Mouse (Mus musculus) midbrain, embryonic 10.5 days (tissue): ENCODE measurements around the gene Arhgap10. TPM values are rescaled to one million over a fixed set of nuclear protein-coding genes. Genes with fewer than 3 reads are reported as not detected.
A peak's percentile ranks its signal among the peaks of the same experiment; 100 is the strongest.

Source experiments
- DNase-seq: peaks from one replicate; pipeline ENCODE4 v3.0.0-alpha.2; 2017; ENCODE audit warnings: low spot score
- H3K27ac ChIP-seq: fragments of 300-500 bp; sonication (generic); replicated peaks from 2 replicates; pipeline ENCODE4 v1.5.1; 2016; ENCODE audit warnings: mild to moderate bottlenecking
- H3K27me3 ChIP-seq: fragments of 300-500 bp; sonication (generic); 2 replicates; pipeline ENCODE4 v1.6.1; 2016; ENCODE audit warnings: low read depth, mild to moderate bottlenecking; ENCODE audit not compliant: poor library complexity, severe bottlenecking
- H3K36me3 ChIP-seq: fragments of 300-500 bp; sonication (generic); 2 replicates; pipeline ENCODE4 v1.6.1; 2016; ENCODE audit warnings: mild to moderate bottlenecking, moderate library complexity
- H3K4me1 ChIP-seq: fragments of 300-500 bp; sonication (generic); 2 replicates; pipeline ENCODE4 v1.6.1; 2016
- H3K4me3 ChIP-seq: fragments of 300-500 bp; sonication (generic); 2 replicates; pipeline ENCODE4 v1.5.1; 2016; ENCODE audit warnings: mild to moderate bottlenecking, moderate library complexity
- H3K9me3 ChIP-seq: fragments of 300-500 bp; sonication (generic); replicated peaks from 2 replicates; pipeline ENCODE4 v1.6.1; 2016; ENCODE audit warnings: mild to moderate bottlenecking
- WGBS: fragments of 180-500 bp; shearing (Covaris S2); methylation state at CpG from one replicate; pipeline ENCODE4 v1.1.7; 2016; 5-methylcytosine and 5-hydroxymethylcytosine counted together
- polyA plus RNA-seq: library from polyadenylated mRNA; unstranded; fragments of >200 nt; fragmentation: Nextera tagmentation; extraction: Ambion mirVana; gene quantifications from 2 replicates; pipeline ENCODE4 v1.2.1, GENCODE M21; 2016

The Arhgap10 gene
- polyA plus RNA-seq, 1 experiment from 2014 or later, result 16.5 TPM

DNA sequence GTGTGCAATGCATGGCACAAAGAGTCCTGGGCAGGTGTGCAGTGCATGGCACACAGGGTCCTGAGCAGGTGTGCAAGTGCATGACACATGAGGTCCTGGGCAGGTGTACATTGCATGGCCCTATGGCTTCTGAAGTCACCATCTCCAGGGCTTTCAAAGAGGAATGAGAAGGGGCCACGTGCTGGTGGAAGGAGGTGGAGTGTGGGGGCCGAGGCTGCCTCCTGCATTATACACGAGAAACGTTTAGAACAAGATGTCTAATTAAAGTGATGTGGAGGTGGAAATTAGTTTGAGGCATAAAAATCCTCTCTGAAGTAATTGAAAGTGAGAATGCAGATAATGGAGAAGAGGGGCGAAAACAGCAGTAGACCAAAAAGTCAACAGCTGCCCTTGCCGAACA, 93.9 kb downstream of the Arhgap10 start:
- peaks cover 4% of the 10 kb centered on the region; the same call in 1 of the 2 replicates for H3K4me1 ChIP-seq
- H3K27me3 ChIP-seq, result no peaks in the 10 kb centered on the region
- DNase-seq, result no peak
- no peak overlapping the region for H3K27ac ChIP-seq
- no peaks in the 10 kb centered on the region for H3K36me3 ChIP-seq
- 82% methylated on average over 4 of the region's 6 CpGs for WGBS
- H3K4me3 ChIP-seq, result no peak overlapping the region
- no peaks in the 10 kb centered on the region for H3K9me3 ChIP-seq

DNA sequence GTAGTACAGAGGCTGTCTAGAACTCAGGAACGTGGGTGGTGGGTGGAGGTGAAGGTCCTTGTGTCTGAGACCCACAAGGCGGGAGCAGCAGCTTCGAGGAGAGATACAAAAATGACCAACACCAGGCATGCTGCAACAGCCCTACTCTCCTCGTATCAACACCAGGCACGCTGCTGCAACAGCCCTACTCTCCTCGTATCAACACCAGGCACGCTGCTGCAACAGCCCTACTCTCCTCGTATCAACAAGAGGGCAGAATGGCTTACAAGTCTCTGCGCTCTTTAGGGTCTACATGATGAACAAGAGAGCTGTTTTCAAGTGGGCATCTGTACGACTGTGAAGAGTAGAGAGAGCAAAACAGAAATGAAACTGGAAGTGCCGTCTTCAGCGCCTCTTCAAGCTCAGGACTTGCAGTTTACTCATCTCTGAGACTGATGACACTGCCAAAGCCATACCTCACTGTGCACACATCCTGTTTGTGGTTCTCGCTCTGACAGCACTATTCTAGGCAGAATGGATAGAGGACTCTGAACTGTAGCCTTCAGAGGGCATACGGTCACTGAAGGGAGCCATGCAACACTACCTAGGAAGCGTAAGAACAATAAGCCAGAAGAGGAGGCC, 95.0 kb downstream of the Arhgap10 start:
- no peak for DNase-seq

DNA sequence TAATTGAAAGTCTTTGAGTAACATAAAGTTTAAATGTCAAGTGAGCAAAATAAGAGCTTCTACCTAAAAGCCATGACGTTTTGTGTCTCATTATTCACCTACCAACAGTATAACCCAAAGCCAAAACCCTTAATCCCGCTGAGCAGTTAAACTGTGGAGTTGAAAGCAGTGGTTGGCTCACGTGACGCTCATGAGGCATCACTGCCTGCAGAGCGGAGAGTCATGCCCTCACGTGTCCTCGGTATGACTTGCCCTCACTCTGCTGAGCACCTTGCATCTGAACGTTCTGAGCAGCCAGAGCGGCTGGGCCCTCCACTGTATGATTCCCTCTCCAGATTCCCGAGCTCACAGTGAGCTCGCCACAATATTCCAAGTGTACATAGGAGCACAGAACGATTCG, 96.2 kb downstream of the Arhgap10 start:
- Histone ChIP-seq H3K27me3 (no peaks in the 10 kb centered on the region), H3K27ac (no peak overlapping the region), H3K36me3 (no peaks in the 10 kb centered on the region), H3K4me1 (peaks cover 7% of the 10 kb centered on the region; the same call in 1 of the 2 replicates), H3K4me3 (no peak overlapping the region), H3K9me3 (no peaks in the 10 kb centered on the region)
- DNase-seq, result no peak
- 93% methylated on average over 13 of the region's 13 CpGs for WGBS

More for the DNA sequence above, 95.0 kb downstream of the Arhgap10 start:
- H3K4me3 ChIP-seq, result no peak overlapping the region
- no peak overlapping the region for H3K27ac ChIP-seq
- peaks cover 4% of the 10 kb centered on the region; the same call in 1 of the 2 replicates for H3K4me1 ChIP-seq
- 88% methylated on average over 15 of the region's 15 CpGs for WGBS
- H3K36me3 ChIP-seq, result no peaks in the 10 kb centered on the region
- no peaks in the 10 kb centered on the region for H3K9me3 ChIP-seq
- no peaks in the 10 kb centered on the region for H3K27me3 ChIP-seq

DNA sequence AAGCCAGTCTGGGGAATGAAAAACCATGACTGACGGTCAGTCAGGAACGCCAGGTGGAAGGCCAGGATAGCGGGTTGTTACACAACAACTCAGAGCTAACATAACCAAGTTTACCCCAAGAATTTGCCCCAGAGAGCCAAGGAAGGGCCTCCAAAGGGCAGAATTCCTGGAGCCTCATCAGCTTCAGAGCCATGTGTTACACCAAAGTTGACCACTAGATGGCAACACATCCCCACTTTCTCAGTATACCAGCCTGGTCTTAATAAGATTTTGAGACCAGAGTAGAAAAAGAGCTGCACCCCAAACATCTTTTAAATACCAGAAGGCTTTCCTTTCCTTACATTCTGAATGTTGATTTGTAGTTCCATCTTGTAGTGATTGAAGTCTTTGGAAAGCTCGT, 98.0 kb downstream of the Arhgap10 start:
- WGBS, result 49% methylated on average over 4 of the region's 4 CpGs
- H3K4me1 ChIP-seq, result peaks cover 8% of the 10 kb centered on the region; the same call in 1 of the 2 replicates
- no peaks in the 10 kb centered on the region for H3K27me3 ChIP-seq
- H3K27ac ChIP-seq, result no peak overlapping the region
- no peaks in the 10 kb centered on the region for H3K36me3 ChIP-seq
- peak; percentile 46 for DNase-seq
- no peak overlapping the region for H3K4me3 ChIP-seq
- H3K9me3 ChIP-seq, result no peaks in the 10 kb centered on the region

DNA sequence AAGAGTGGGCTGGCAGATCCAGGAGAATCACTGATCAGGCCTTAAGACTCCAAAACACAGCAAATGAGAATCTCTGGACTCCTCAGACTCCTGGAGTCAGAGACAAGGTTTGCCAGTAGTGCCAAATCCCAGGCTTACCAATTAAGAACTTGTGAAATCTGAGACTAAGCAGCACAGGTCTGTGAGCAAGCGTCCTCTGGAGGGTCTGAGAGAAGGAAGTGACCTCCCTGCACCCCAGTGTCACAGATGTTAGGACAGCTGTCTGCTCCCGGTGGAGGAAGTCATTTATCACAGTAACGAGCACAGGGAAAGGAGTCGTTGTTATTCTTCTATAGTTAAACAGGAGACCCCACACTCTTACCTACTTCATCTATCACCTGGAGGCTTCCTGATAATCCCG, 101.0 kb downstream of the Arhgap10 start:
- H3K4me3 ChIP-seq, result no peak overlapping the region
- no peaks in the 10 kb centered on the region for H3K27me3 ChIP-seq
- 40% methylated on average over 5 of the region's 5 CpGs for WGBS
- no peak overlapping the region for H3K27ac ChIP-seq
- no peaks in the 10 kb centered on the region for H3K9me3 ChIP-seq
- H3K36me3 ChIP-seq, result peaks cover 8% of the 10 kb centered on the region
- no peak for DNase-seq
- H3K4me1 ChIP-seq, result 0 out of 2 replicates have a peak, but pooled peaks cover 4% of the 10 kb centered on the region

DNA sequence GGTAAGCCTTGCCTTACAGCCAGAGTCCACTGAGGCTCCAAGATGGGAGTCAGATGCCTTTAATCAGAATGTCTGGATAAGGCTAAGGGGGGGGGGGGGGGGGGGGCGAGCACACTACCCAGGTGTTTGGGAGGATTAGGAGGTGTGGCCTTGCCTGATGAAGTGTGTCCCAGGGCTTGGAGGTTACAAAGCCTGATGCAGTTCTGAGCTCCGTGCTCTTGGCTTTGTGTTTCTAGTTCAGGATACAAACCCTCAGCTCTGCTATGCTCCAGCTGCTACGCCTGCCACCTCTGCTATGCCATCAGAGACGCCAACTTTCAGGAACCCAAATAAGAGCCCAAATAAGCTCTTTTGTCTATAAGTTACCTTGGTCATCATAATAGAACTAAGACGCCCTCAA, 101.7 kb downstream of the Arhgap10 start:
- no peak for DNase-seq
- 0 out of 2 replicates have a peak, but pooled peaks cover 4% of the 10 kb centered on the region for H3K4me1 ChIP-seq
- H3K27ac ChIP-seq, result no peak overlapping the region
- peaks cover 14% of the 10 kb centered on the region for H3K36me3 ChIP-seq
- no peaks in the 10 kb centered on the region for H3K9me3 ChIP-seq
- H3K27me3 ChIP-seq, result no peaks in the 10 kb centered on the region
- H3K4me3 ChIP-seq, result no peak overlapping the region
- 68% methylated on average over 4 of the region's 5 CpGs for WGBS

DNA sequence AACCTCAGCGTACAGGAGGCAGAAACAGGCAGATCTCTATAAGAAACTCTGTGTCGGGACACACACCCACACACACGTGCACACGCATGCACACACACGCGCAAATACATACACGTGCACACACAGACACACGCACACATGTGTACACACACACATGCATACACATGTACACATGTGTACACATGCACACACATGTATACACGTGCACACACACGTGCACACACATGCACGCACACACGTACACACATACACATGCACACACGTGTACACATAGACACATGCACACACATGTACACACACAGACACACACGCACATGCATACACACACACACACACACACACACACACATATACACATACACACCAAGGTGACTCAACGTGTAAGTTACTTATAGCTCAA, 106.5 kb downstream of the Arhgap10 start:
- Histone ChIP-seq H3K27ac (no peak overlapping the region), H3K9me3 (no peaks in the 10 kb centered on the region), H3K27me3 (no peaks in the 10 kb centered on the region), H3K36me3 (peaks cover 23% of the 10 kb centered on the region), H3K4me3 (no peak overlapping the region), H3K4me1 (peaks cover 6% of the 10 kb centered on the region)
- WGBS, result 95% methylated on average over 15 of the region's 15 CpGs
- DNase-seq, result no peak

DNA sequence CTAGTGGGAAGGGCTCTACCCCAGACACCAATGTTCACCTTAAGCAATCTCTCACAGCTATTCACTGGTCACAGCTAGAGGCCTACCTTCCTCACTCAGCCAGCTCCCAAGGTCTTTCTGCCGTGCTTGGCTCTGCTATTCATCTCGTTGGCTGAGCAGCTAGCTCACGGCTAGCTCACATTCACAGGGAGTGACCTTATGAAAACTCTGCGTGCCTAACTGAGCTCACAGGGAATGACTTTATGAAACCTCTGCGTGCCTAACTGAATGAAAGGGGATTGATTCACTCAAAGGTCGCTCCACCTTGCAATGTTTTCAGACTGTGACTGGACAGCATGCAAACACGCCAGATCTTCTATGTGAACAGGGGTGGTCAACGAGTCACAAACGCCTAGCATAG, 107.4 kb downstream of the Arhgap10 start:
- Histone ChIP-seq H3K36me3 (peaks cover 23% of the 10 kb centered on the region), H3K4me1 (peaks cover 8% of the 10 kb centered on the region), H3K9me3 (no peaks in the 10 kb centered on the region), H3K27ac (no peak overlapping the region), H3K4me3 (no peak overlapping the region), H3K27me3 (no peaks in the 10 kb centered on the region)
- WGBS, result 87% methylated on average over 9 of the region's 9 CpGs
- no peak for DNase-seq

DNA sequence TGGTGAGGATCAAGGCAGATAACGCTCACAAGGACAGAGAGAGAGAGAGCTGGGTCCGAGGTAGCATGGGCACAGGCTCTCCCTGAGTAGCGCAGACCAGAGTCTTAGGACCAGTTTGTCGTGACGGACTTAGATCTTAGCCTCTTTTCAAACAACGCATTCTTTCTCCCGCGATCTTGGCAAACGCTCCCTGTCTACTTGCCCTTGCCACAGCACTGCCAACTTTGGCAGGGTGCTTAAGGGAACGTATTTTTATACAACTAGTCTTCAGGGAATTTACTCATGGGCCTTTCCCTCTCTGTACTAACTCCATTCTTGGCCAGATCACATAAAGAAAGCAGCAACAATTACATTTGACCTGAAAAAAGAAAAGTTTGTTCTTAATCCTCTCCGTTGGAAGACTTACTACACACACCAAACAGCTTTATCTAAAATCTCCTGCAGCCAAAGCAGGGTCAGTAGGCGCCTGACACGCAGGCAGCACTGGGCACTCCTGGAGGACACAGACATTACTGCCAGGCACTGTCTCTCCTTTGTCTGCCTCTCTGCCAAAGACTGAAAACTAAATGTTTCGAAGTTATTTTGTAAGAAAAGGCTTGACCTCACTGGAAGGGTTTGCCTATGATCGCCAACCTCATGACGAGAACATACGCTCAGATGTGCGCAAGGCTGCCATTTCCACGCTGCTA, 109.1 kb downstream of the Arhgap10 start:
- Histone ChIP-seq H3K4me1 (peaks cover 8% of the 10 kb centered on the region), H3K27ac (no peak overlapping the region), H3K4me3 (no peak overlapping the region), H3K36me3 (peaks cover 23% of the 10 kb centered on the region), H3K9me3 (no peaks in the 10 kb centered on the region), H3K27me3 (no peaks in the 10 kb centered on the region)
- DNase-seq, result no peak
- 92% methylated on average over 19 of the region's 19 CpGs for WGBS

DNA sequence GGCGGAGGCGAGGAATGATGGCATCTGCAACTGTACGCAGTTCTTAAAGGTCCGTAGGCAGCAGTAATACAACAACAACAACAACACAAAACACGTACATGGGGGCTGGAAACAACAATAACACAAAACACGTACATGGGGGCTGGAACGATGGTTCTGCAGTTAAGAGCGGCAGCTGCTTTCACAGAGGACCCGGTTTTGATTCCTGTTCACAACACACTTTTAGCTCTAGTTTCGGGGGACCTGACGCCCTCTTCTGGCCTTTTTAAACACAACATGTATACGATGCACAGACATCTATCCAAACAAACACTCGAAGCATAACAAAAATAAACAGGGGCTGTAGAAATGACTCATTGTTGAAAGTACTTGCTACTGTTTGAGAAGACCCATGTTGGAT, 110.9 kb downstream of the Arhgap10 start:
- H3K4me1 ChIP-seq, result peaks cover 8% of the 10 kb centered on the region
- no peaks in the 10 kb centered on the region for H3K9me3 ChIP-seq
- H3K27me3 ChIP-seq, result no peaks in the 10 kb centered on the region
- H3K4me3 ChIP-seq, result no peak overlapping the region
- no peak overlapping the region for H3K27ac ChIP-seq
- WGBS, result 74% methylated on average over 13 of the region's 13 CpGs
- DNase-seq, result no peak
- peaks cover 15% of the 10 kb centered on the region for H3K36me3 ChIP-seq

DNA sequence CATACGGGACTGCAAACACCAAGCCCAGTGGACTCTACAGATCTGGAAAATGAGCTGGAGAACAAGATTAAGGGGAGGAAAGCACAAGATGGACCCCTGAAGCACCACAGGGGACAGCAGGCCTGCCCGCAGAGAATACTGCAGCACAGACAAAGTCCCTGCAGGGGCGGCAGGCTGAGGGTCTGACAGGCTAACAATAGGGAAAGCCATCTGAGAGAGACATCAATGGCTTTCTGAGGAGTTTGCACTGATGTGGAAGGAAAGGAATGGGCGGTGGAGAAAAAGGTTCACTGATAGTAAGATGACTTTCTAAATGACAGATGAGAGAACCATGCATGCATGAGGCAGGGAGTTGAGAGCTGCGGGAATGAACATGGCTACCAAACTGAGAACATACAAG, 111.3 kb downstream of the Arhgap10 start:
- DNase-seq, result peak; percentile 49
- H3K4me1 ChIP-seq, result peaks cover 8% of the 10 kb centered on the region
- H3K4me3 ChIP-seq, result no peak overlapping the region
- 37% methylated on average over 5 of the region's 5 CpGs for WGBS
- H3K27me3 ChIP-seq, result no peaks in the 10 kb centered on the region
- H3K27ac ChIP-seq, result no peak overlapping the region; the same call in 1 of the 2 replicates
- H3K9me3 ChIP-seq, result no peaks in the 10 kb centered on the region
- H3K36me3 ChIP-seq, result peaks cover 13% of the 10 kb centered on the region

DNA sequence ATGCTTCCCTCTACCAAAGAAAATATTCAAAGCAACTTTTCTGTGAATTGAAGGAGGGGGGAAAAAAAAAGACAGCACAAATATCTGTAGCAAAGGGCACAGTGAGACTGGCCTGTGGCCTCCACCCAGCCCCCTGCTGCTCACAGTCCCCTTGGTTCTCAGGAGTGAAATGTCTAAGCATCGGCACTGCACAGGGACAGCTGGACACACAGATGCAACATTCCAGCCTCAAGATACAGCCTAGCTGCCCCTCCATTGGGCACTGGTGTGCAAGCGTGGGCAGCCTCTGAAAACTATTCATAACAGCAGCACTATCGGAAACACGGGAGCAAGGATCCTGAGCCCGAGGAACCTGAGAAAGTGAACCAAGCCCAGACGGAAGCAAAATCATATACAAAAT, 113.7 kb downstream of the Arhgap10 start:
- DNase-seq, result no peak
- Histone ChIP-seq H3K4me1 (peaks cover 8% of the 10 kb centered on the region), H3K36me3 (peaks cover 6% of the 10 kb centered on the region; the same call in 1 of the 2 replicates), H3K9me3 (no peaks in the 10 kb centered on the region), H3K27me3 (no peaks in the 10 kb centered on the region), H3K4me3 (no peak overlapping the region), H3K27ac (no peak overlapping the region)
- 88% methylated on average over 6 of the region's 6 CpGs for WGBS

DNA sequence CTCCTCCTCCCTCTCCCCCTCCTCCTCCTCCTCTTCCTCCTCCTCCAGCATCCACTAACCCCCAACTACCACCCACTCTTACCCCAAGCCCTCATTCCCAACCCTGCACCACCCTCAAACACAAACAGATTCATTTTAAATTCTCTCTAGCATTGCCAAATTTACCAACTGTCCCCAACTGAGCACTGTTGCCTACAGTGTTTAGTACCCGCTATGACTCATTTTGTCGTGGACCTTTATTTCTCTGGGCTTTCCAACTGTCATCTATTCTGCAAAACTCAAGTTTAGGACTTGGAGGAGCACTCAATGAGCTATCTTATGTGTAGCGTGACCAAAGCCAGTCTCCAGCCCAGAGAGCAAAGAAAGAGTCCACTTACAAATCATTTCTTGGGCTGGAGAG, 115.8 kb downstream of the Arhgap10 start:
- Histone ChIP-seq H3K27ac (no peak overlapping the region), H3K9me3 (peaks cover 8% of the 10 kb centered on the region), H3K4me1 (peaks cover 8% of the 10 kb centered on the region), H3K4me3 (no peak overlapping the region), H3K36me3 (peaks cover 14% of the 10 kb centered on the region), H3K27me3 (no peaks in the 10 kb centered on the region)
- DNase-seq, result no peak
- 94% methylated on average over 3 of the region's 3 CpGs for WGBS
